Comparison of ENCODE assay signal across 19 mouse cellular contexts in the genomic region with DNA sequence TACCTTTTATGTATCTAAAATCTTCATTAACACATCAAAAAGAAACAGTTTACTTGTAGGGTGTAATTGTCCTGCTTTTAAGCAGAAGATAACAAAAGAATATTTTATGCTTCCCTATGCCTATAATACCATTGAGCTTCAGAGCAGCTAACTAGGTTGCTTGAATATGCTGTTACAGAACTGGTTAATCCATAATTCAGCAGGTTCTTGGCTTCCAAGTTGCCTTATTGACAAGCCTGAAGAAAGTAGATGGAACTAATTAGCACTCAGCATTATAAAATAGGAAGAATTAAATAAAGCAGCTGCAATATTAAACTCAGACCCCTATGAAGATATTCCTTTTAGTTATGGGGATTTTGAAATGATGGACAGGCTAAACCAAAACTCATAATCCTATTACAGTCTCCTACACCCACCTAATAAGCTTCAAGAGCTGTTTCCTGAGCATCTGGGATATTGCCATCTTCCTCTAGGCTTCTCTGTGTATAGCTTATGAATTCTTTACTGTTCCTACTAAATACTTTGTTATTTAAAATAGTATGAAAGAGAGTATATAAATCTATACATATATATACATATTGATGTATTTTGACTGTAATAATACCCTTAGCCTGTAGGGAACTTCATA.
A peak's percentile ranks its signal among the peaks of the same experiment; 100 is the strongest.
DNase-seq lines count a peak whose midpoint lies in the region; ATAC-seq and TF ChIP-seq lines count a peak whose summit lies in the region.
"Had no signal": no experiment of that assay in that cellular context is flagged by ENCODE, and none has a peak within 500 bp of the region (broad histone marks: within the 10 kb centered on the region; RNA-seq: fewer than 3 reads in every experiment).

No protein-coding gene starts in this region.

- H3K27me3 ChIP-seq in forebrain, embryonic 16.5 days (replicated peaks; ENCODE audit: control insufficient read depth, insufficient read depth, low read length) = no peaks in the 10 kb centered on the region
- no peaks in the 10 kb centered on the region for H3K27me3 ChIP-seq in forebrain, embryonic 12.5 days
- no peaks in the 10 kb centered on the region for H3K27me3 ChIP-seq in midbrain, embryonic 14.5 days (ENCODE audit: control insufficient read depth, insufficient read depth, low read length)
- no peaks in the 10 kb centered on the region for H3K27me3 ChIP-seq in midbrain, postnatal 0 days (ENCODE audit: insufficient read depth, low read length)
- H3K27me3 ChIP-seq: embryonic facial prominence, embryonic 12.5 days; hindbrain, embryonic 12.5 days; intestine, embryonic 15.5 days had no signal

- no peaks in the 10 kb centered on the region for H3K36me3 ChIP-seq in forebrain, embryonic 16.5 days (ENCODE audit: control insufficient read depth, insufficient read depth)
- H3K36me3 ChIP-seq in forebrain, embryonic 12.5 days (replicated peaks) = no peaks in the 10 kb centered on the region
- no peaks in the 10 kb centered on the region for H3K36me3 ChIP-seq in midbrain, embryonic 14.5 days (ENCODE audit: control insufficient read depth, insufficient read depth, low read length)
- no peaks in the 10 kb centered on the region for H3K36me3 ChIP-seq in midbrain, postnatal 0 days (ENCODE audit: insufficient read depth, low read length)
- H3K36me3 ChIP-seq: embryonic facial prominence, embryonic 12.5 days; heart, embryonic 10.5 days; hindbrain, embryonic 12.5 days; intestine, embryonic 15.5 days had no signal

- H3K4me1 ChIP-seq in forebrain, embryonic 16.5 days (replicated peaks; ENCODE audit: control insufficient read depth, insufficient read depth, low read length) = no peaks in the 10 kb centered on the region; the same call in 1 of the 2 replicates
- H3K4me1 ChIP-seq in forebrain, embryonic 12.5 days = no peaks in the 10 kb centered on the region
- no peaks in the 10 kb centered on the region for H3K4me1 ChIP-seq in midbrain, embryonic 14.5 days (ENCODE audit: control insufficient read depth, insufficient read depth, low read length)
- no peaks in the 10 kb centered on the region for H3K4me1 ChIP-seq in midbrain, postnatal 0 days (ENCODE audit: insufficient read depth, low read length)
- H3K4me1 ChIP-seq: embryonic facial prominence, embryonic 12.5 days; heart, embryonic 10.5 days; hindbrain, embryonic 12.5 days; intestine, embryonic 15.5 days had no signal

- no peak overlapping the region for H3K4me2 ChIP-seq in forebrain, embryonic 16.5 days (ENCODE audit: low read length)
- no peak overlapping the region for H3K4me2 ChIP-seq in forebrain, embryonic 12.5 days
- no peak overlapping the region for H3K4me2 ChIP-seq in midbrain, embryonic 14.5 days (ENCODE audit: low read length)
- H3K4me2 ChIP-seq in midbrain, postnatal 0 days (ENCODE audit: low read depth, low read length, poor library complexity, severe bottlenecking) = no peak overlapping the region
- H3K4me2 ChIP-seq: embryonic facial prominence, embryonic 12.5 days; hindbrain, embryonic 12.5 days; intestine, embryonic 15.5 days had no signal

- TF ChIP-seq CTCF in midbrain, postnatal 0 days (IDR thresholded peaks at IDR 0.05) = no peak

- H3K4me3 ChIP-seq in forebrain, embryonic 16.5 days (replicated peaks; ENCODE audit: low read length) = no peak overlapping the region
- no peak overlapping the region for H3K4me3 ChIP-seq in forebrain, embryonic 12.5 days (replicated peaks)
- H3K4me3 ChIP-seq in midbrain, embryonic 14.5 days (replicated peaks; ENCODE audit: low read depth, low read length) = no peak overlapping the region
- H3K4me3 ChIP-seq in midbrain, postnatal 0 days (ENCODE audit: low read depth, low read length) = no peak overlapping the region
- H3K4me3 ChIP-seq: embryonic facial prominence, embryonic 12.5 days; heart, embryonic 10.5 days; hindbrain, embryonic 12.5 days; intestine, embryonic 15.5 days had no signal

- no peak overlapping the region for H3K9ac ChIP-seq in forebrain, embryonic 16.5 days (replicated peaks; ENCODE audit: low read depth, low read length)
- no peak overlapping the region for H3K9ac ChIP-seq in forebrain, embryonic 12.5 days
- H3K9ac ChIP-seq in midbrain, embryonic 14.5 days (replicated peaks; ENCODE audit: low read length) = no peak overlapping the region
- H3K9ac ChIP-seq in midbrain, postnatal 0 days (replicated peaks; ENCODE audit: low read length, poor library complexity, severe bottlenecking) = no peak overlapping the region
- H3K9ac ChIP-seq: embryonic facial prominence, embryonic 12.5 days; hindbrain, embryonic 12.5 days; intestine, embryonic 15.5 days had no signal

- no peaks in the 10 kb centered on the region for H3K9me3 ChIP-seq in forebrain, embryonic 16.5 days (ENCODE audit: control insufficient read depth, low read length)
- no peaks in the 10 kb centered on the region for H3K9me3 ChIP-seq in forebrain, embryonic 12.5 days
- H3K9me3 ChIP-seq in midbrain, embryonic 14.5 days (ENCODE audit: control insufficient read depth, low read length) = no peaks in the 10 kb centered on the region
- no peaks in the 10 kb centered on the region for H3K9me3 ChIP-seq in midbrain, postnatal 0 days (ENCODE audit: low read length)
- H3K9me3 ChIP-seq: embryonic facial prominence, embryonic 12.5 days; heart, embryonic 10.5 days; hindbrain, embryonic 12.5 days; intestine, embryonic 15.5 days had no signal

- peak; percentile 58; the same call in 1 of the 2 replicates for ATAC-seq in forebrain, embryonic 16.5 days
- ATAC-seq in forebrain, embryonic 12.5 days (ENCODE audit: low FRiP score) = no peak; the same call in 1 of the 2 replicates
- ATAC-seq in midbrain, embryonic 14.5 days (ENCODE audit: low FRiP score, low TSS enrichment) = peak; percentile 66; the same call in 1 of the 2 replicates
- no peak for ATAC-seq in midbrain, postnatal 0 days (ENCODE audit: low FRiP score)
- ATAC-seq: intestine, embryonic 15.5 days had no signal

- no peak overlapping the region for H3K27ac ChIP-seq in forebrain, embryonic 16.5 days (ENCODE audit: low read length)
- no peak overlapping the region for H3K27ac ChIP-seq in forebrain, embryonic 12.5 days
- H3K27ac ChIP-seq in midbrain, embryonic 14.5 days (replicated peaks; ENCODE audit: low read depth, low read length) = no peak overlapping the region
- no peak overlapping the region for H3K27ac ChIP-seq in midbrain, postnatal 0 days (ENCODE audit: low read depth, low read length)
- H3K27ac ChIP-seq: embryonic facial prominence, embryonic 12.5 days; heart, embryonic 10.5 days; hindbrain, embryonic 12.5 days; intestine, embryonic 15.5 days had no signal

- peak; percentile 21 for DNase-seq in midbrain, embryonic 14.5 days
- no peak for DNase-seq in midbrain, postnatal 0 days (ENCODE audit: low spot score)
- DNase-seq in retina, embryonic 14.5 days (ENCODE audit: low spot score) = peak; percentile 10
- no peak for DNase-seq in T-cell, adult 2 months (ENCODE audit: low spot score)
- DNase-seq: adrenal gland, adult 8-10 months; adrenal gland, postnatal 36 days; cerebellum, adult 11 months; cerebellum, adult 8-10 months; cerebellum, postnatal 14 days; gastrocnemius, postnatal 36 days; heart, adult 11 months; heart, postnatal 10 days; heart, postnatal 4 days had no signal

Comparison
In these comparisons a context has a peak if more than half of its experiments do, and no peak if none do; other contexts are left out.
1. ATAC-seq: peak in forebrain, embryonic 16.5 days (single experiment) and midbrain, embryonic 14.5 days (single experiment); none in forebrain, embryonic 12.5 days (single experiment) and midbrain, postnatal 0 days (single experiment).
2. DNase-seq: peak in midbrain, embryonic 14.5 days (single experiment) and retina, embryonic 14.5 days (single experiment); none in midbrain, postnatal 0 days (single experiment) and T-cell, adult 2 months (single experiment).